Mouse (Mus musculus) heart, embryonic 16.5 days (tissue): Measurements from ENCODE around the gene Mrpl21. TPM values are rescaled to one million over a fixed set of nuclear protein-coding genes. Genes with fewer than 3 reads are reported as not detected.

Experiments used
- ATAC-seq: fragments of 200-750 bp; cut with Nextera tagmentation; replicated peaks from 2 replicates; pipeline ENCODE4 v1.8.0; 2017; ENCODE audit warnings: moderate number of reproducible peaks; ENCODE audit not compliant: insufficient read depth, low FRiP score; ENCODE audit errors: extremely low read depth
- H3K27ac ChIP-seq: fragments of 300-500 bp; sonication (generic); 2 replicates; pipeline ENCODE4 v1.5.1; 2014; ENCODE audit warnings: mild to moderate bottlenecking, low read length, control low read depth, moderate library complexity
- H3K27me3 ChIP-seq: fragments of 300-500 bp; sonication (generic); 2 replicates; pipeline ENCODE4 v1.6.1; 2014; ENCODE audit warnings: low read length, mixed read lengths; ENCODE audit not compliant: control insufficient read depth, insufficient read depth
- H3K36me3 ChIP-seq: fragments of 300-500 bp; sonication (generic); 2 replicates; pipeline ENCODE4 v1.6.1; 2014; ENCODE audit not compliant: control insufficient read depth, insufficient read depth
- H3K4me1 ChIP-seq: fragments of 300-500 bp; sonication (generic); 2 replicates; pipeline ENCODE4 v1.6.1; 2014; ENCODE audit warnings: low read length, mixed read lengths; ENCODE audit not compliant: control insufficient read depth, insufficient read depth
- H3K4me2 ChIP-seq: fragments of 300-500 bp; sonication (generic); 2 replicates; pipeline ENCODE4 v1.6.1; 2014; ENCODE audit warnings: low read depth, mild to moderate bottlenecking, control low read depth, low read length
- H3K4me3 ChIP-seq: fragments of 300-500 bp; sonication (generic); 2 replicates; pipeline ENCODE4 v1.5.1; 2014; ENCODE audit warnings: mild to moderate bottlenecking, control low read depth, low read length
- H3K9ac ChIP-seq: fragments of 300-500 bp; sonication (generic); 2 replicates; pipeline ENCODE4 v1.6.1; 2014; ENCODE audit warnings: low read length, control low read depth
- H3K9me3 ChIP-seq: fragments of 300-500 bp; sonication (generic); replicated peaks from 2 replicates; pipeline ENCODE4 v1.6.1; 2016; ENCODE audit warnings: low read length; ENCODE audit not compliant: control insufficient read depth
- WGBS: fragments of 180-500 bp; shearing (Covaris S2); extraction: QIAGEN DNeasy Blood & Tissue Kit; methylation state at CpG from one replicate; pipeline ENCODE4 v1.1.7; 2014; 5-methylcytosine and 5-hydroxymethylcytosine counted together
- polyA plus RNA-seq: library from polyadenylated mRNA; unstranded; fragments of >200 nt; fragmentation: Nextera tagmentation; extraction: Ambion mirVana; gene quantifications from 2 replicates; pipeline ENCODE4 v1.2.1, GENCODE M21; 2015

Mrpl21 gene
- 89.2 and 100 TPM in 2 replicates for polyA plus RNA-seq

GRCm38 (mm10) chr19:3282572-3283467, at the start of gene Mrpl21, which contains the start of gene Ighmbp2:
Gene Mrpl21 (plus strand): TSS chr19:3282901.
Gene Ighmbp2 (minus strand): TSS chr19:3283017.
- Histone ChIP-seq H3K4me3 (peak within 1 kb of the TSS; percentile 91), H3K4me2 (peak within 1 kb of the TSS; percentile 88), H3K27ac (peak within 1 kb of the TSS; percentile 75), H3K36me3 (peaks cover 21% of the 10 kb centered on the region; the same call in 1 of the 2 replicates), H3K9ac (peak within 1 kb of the TSS; percentile 91), H3K27me3 (no peaks in the 10 kb centered on the region), H3K4me1 (peaks cover 15% of the 10 kb centered on the region), H3K9me3 (no peaks in the 10 kb centered on the region)
- peak; percentile 90 for ATAC-seq
- under 1% methylated on average over 49 of the region's 49 CpGs for WGBS

GRCm38 (mm10) chr19:3260016-3260415, 22.7 kb upstream of the Mrpl21 start:
- Histone ChIP-seq H3K4me3 (no peak overlapping the region), H3K36me3 (peaks cover 29% of the 10 kb centered on the region), H3K27me3 (no peaks in the 10 kb centered on the region), H3K4me2 (no peak overlapping the region), H3K27ac (no peak overlapping the region), H3K9ac (no peak overlapping the region), H3K9me3 (no peaks in the 10 kb centered on the region), H3K4me1 (no peaks in the 10 kb centered on the region)
- no peak for ATAC-seq
- 87% methylated on average over 8 of the region's 8 CpGs for WGBS

GRCm38 (mm10) chr19:3260591-3260990, 22.1 kb upstream of the Mrpl21 start:
- H3K4me3 ChIP-seq, result no peak overlapping the region
- no peaks in the 10 kb centered on the region for H3K9me3 ChIP-seq
- H3K27me3 ChIP-seq, result no peaks in the 10 kb centered on the region
- ATAC-seq, result no peak
- H3K4me1 ChIP-seq, result no peaks in the 10 kb centered on the region
- no peak overlapping the region for H3K9ac ChIP-seq
- WGBS, result 86% methylated on average over 3 of the region's 3 CpGs
- H3K4me2 ChIP-seq, result no peak overlapping the region
- peaks cover 34% of the 10 kb centered on the region for H3K36me3 ChIP-seq
- H3K27ac ChIP-seq, result no peak overlapping the region

DNA sequence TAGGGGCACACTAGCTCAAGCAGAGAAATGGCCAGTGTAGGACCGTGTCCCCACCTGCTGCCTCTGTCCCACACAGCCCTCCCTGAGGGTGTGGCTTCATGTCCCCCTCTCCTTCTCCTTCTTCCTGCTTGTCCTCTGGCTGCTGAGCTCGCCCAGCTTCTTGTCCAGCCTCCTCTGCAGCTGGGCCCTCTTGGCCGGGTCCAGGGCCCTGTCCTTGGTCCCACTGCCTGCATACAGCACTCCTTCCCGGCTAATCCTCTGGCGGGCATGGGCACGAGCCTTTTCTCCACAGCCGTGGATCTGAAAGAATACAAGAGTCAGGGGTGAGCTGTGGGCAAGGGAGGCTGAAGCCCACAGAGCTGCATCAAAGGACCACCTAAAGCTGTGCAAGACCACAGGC, 21.4 kb upstream of the Mrpl21 start:
- Histone ChIP-seq H3K36me3 (peaks cover 37% of the 10 kb centered on the region), H3K27me3 (no peaks in the 10 kb centered on the region), H3K9ac (no peak overlapping the region), H3K9me3 (no peaks in the 10 kb centered on the region), H3K27ac (no peak overlapping the region), H3K4me2 (no peak overlapping the region), H3K4me3 (no peak overlapping the region), H3K4me1 (no peaks in the 10 kb centered on the region)
- ATAC-seq, result no peak
- WGBS, result 92% methylated on average over 7 of the region's 7 CpGs

DNA sequence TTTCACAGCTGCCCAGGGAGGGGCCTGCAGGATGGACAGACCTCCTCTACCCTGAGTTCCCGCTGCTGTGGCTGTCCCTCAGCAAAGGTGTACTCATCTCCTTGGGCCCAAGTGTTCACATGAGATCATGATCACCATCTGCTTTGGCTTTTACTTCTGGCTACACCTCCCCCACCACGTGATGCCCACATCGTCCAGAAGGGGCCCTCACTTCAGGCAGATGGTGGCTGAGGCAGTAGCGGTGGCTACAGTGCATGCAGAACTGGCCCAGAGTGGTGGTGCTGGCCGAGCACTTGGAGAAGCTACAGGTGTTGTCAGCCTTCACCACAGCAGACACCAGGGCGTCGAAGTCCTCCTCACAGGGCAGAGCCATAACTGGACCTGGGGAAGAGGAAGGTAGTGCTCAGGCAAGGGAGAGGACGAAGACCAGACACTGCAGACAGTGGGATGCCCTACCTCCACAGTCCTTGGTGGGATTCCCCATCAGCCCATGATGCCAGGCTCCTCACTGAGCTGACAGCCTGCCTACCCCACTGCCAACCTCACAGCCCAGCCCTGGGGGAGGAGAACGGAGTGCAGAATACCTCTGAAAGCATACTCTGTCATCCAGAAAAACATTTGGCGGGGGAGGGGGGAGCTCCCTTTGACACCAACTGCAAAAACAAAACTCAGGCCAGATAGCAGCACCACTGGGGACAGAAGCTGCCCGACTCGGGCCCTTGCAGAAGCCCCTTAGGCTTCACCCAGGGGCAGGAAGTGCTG, 20.8 kb upstream of the Mrpl21 start:
- Histone ChIP-seq H3K27ac (no peak overlapping the region), H3K9me3 (no peaks in the 10 kb centered on the region), H3K4me2 (no peak overlapping the region), H3K9ac (no peak overlapping the region), H3K27me3 (no peaks in the 10 kb centered on the region), H3K4me1 (no peaks in the 10 kb centered on the region), H3K36me3 (peaks cover 37% of the 10 kb centered on the region), H3K4me3 (no peak overlapping the region)
- no peak for ATAC-seq
- 77% methylated on average over 12 of the region's 12 CpGs for WGBS

DNA sequence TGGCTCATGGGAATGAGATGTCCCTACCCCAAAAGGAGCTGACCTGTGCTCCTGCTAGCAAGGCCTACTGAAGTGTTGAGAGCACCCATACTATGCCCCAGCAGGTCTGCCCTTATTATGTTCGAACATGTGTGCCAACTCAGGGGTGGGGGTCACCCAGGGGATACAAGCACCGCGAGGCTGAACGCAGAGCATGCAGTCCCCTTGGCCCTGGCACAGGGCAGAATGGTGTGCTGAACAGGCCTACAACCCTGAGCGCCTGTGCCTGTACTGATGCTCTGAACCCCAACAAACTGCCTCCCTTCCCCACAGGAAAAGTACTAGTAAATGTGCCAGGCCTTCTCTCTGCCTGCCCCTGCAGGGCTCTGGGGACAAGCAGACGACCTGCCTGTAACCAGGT, 18.4 kb upstream of the Mrpl21 start:
- Histone ChIP-seq H3K4me2 (no peak overlapping the region), H3K9ac (no peak overlapping the region), H3K4me1 (no peaks in the 10 kb centered on the region), H3K27ac (no peak overlapping the region), H3K27me3 (no peaks in the 10 kb centered on the region), H3K9me3 (no peaks in the 10 kb centered on the region), H3K36me3 (peaks cover 42% of the 10 kb centered on the region), H3K4me3 (no peak overlapping the region)
- no peak for ATAC-seq
- WGBS, result 89% methylated on average over 6 of the region's 6 CpGs

DNA sequence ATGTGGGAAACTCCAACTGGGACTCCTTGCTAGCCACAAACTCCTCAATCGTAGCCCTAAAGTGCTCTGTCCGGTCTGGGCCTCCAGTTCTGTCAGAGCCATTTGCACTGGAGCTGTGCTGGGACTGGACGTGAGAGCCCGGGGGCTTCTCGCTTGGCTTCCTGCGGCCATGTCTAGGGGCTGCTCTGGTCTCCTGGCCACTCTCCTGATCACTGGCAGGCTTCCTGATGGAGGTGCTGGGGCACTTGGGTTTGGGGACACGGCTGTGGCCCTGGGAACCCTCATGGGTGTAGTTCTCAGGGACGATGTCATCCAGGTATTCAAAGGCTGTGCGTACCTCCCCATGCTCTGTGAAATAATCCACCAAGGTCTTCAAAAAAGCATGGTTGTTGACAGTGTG, 17.5 kb upstream of the Mrpl21 start:
- H3K27me3 ChIP-seq, result no peaks in the 10 kb centered on the region
- H3K9me3 ChIP-seq, result no peaks in the 10 kb centered on the region
- H3K9ac ChIP-seq, result no peak overlapping the region
- no peaks in the 10 kb centered on the region for H3K4me1 ChIP-seq
- no peak for ATAC-seq
- H3K4me2 ChIP-seq, result no peak overlapping the region
- peaks cover 40% of the 10 kb centered on the region for H3K36me3 ChIP-seq
- no peak overlapping the region for H3K27ac ChIP-seq
- 93% methylated on average over 9 of the region's 9 CpGs for WGBS
- no peak overlapping the region for H3K4me3 ChIP-seq

GRCm38 (mm10) chr19:3266136-3266535, 16.6 kb upstream of the Mrpl21 start:
- Histone ChIP-seq H3K4me2 (no peak overlapping the region), H3K9ac (no peak overlapping the region), H3K9me3 (no peaks in the 10 kb centered on the region), H3K27ac (no peak overlapping the region), H3K4me1 (no peaks in the 10 kb centered on the region), H3K36me3 (peaks cover 35% of the 10 kb centered on the region), H3K4me3 (no peak overlapping the region), H3K27me3 (no peaks in the 10 kb centered on the region)
- no peak for ATAC-seq
- 79% methylated on average over 5 of the region's 5 CpGs for WGBS

DNA sequence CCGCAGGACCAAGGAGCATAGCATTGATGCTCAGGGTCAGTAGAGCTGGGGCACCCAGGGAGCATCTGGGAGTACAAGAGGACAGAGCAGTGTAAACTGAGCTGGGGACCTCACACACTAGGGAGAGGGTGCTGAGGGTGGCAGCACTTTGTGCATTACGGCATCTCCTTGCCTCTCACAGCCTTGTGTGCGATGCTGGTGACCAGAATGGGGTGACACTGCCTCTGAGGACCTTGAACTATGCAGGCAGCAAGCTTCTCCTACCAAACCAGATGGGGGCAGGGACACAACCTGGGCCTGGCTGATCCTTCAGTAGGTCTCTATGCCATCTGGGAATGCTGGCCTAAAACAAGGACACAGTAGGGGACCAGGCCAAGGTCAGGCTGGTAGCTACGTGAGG, 16.0 kb upstream of the Mrpl21 start:
- H3K27me3 ChIP-seq, result no peaks in the 10 kb centered on the region
- whole genome bisulfite sequencing, result 92% methylated on average over 4 of the region's 4 CpGs
- no peak for ATAC-seq
- H3K4me2 ChIP-seq, result no peak overlapping the region
- H3K4me1 ChIP-seq, result no peaks in the 10 kb centered on the region
- H3K36me3 ChIP-seq, result peaks cover 30% of the 10 kb centered on the region
- H3K9me3 ChIP-seq, result no peaks in the 10 kb centered on the region
- H3K27ac ChIP-seq, result no peak overlapping the region
- no peak overlapping the region for H3K4me3 ChIP-seq
- H3K9ac ChIP-seq, result no peak overlapping the region
